Mouse (Mus musculus): ENCODE measurements at regions not wholly inside any gene's neighbourhood (a gene's known extent, or its start where the extent isn't known, plus 50 kb on each side); places are given as distances from the start of the nearest gene placed in this dataset.

DNA sequence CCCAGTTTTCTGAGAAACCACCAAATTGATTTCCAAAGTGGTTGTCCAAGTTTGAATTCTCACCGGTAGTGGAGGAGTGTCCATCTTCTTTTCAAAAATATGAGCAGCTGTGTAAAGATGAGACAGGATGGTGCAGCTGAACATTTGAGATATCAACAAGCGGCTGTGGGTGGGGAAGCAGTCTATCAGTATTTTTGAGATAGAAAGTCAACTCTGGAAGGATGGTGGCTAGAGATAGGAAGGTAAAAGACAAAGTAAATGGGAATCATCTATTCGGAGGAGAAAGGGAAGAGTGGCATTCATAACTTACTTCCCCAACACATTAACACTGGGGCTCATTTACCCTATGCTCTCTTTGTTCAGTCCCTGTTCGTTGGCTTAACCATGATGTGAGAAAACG is 146.9 kb upstream of the Gmnc start:
- H3K27ac ChIP-seq (replicated peaks), result no peak overlapping the region
- no peak for DNase-seq (ENCODE audit: low spot score)
- no peaks in the 10 kb centered on the region for H3K9me3 ChIP-seq
- 87% methylated on average over 5 of the region's 5 CpGs for WGBS
- no peaks in the 10 kb centered on the region for H3K4me1 ChIP-seq
- no peaks in the 10 kb centered on the region for H3K36me3 ChIP-seq (replicated peaks)
- H3K4me3 ChIP-seq, result no peak overlapping the region
- H3K27me3 ChIP-seq (replicated peaks; ENCODE audit: low read depth, poor library complexity, severe bottlenecking), result no peaks in the 10 kb centered on the region

DNA sequence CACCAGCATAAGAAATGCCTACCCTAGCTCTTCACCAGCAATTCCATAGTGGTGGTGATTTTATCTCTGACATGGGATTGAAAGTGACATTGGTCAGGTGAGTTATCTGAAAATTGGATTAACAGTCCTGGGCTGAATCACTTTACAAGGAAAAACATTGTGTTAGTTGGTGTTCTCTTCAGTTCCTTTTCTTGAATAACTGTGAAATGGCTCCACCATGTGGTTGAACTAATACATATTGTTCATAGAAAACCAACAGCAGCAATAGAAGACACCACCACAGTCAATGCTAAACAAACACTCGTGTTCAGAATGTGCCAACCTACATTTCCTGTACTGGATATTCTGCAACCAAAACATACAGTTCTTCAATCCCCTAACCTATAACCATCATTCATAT is 147.5 kb upstream of the Gmnc start:
- 47% methylated on average over 1 of the region's 1 CpGs for WGBS
- H3K9me3 ChIP-seq, result no peaks in the 10 kb centered on the region

DNA sequence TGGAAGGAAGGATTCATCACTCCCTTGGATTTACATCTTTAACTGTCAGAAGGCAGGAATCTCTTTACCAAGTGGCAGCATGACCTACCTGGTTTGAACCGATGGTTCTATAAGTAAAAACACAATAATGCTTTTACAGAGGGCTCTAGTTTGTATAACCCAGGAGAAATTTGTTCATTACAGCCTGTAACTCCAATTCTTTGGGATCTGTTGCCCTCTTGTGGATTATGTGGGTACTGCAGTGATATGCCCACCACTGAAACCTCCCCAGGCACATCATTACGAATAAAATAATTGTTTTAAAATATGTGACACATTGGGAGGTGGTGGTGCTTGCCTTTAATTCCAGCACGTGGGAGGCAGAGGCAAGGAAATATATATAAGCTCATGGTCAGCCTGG is 148.6 kb upstream of the Gmnc start:
- no peak overlapping the region for H3K4me3 ChIP-seq
- no peaks in the 10 kb centered on the region for H3K27me3 ChIP-seq (replicated peaks; ENCODE audit: low read depth, poor library complexity, severe bottlenecking)
- DNase-seq (ENCODE audit: low spot score), result peak; percentile 46
- no peaks in the 10 kb centered on the region for H3K4me1 ChIP-seq
- H3K36me3 ChIP-seq (replicated peaks), result no peaks in the 10 kb centered on the region
- no peaks in the 10 kb centered on the region for H3K9me3 ChIP-seq
- 13% methylated on average over 3 of the region's 3 CpGs for WGBS
- H3K27ac ChIP-seq (replicated peaks), result no peak overlapping the region

More for the DNA sequence above, 147.5 kb upstream of the Gmnc start:
- Histone ChIP-seq H3K27me3 (replicated peaks; ENCODE audit: low read depth, poor library complexity, severe bottlenecking) (no peaks in the 10 kb centered on the region), H3K4me1 (no peaks in the 10 kb centered on the region), H3K36me3 (replicated peaks) (no peaks in the 10 kb centered on the region), H3K27ac (replicated peaks) (no peak overlapping the region), H3K4me3 (no peak overlapping the region)
- no peak for DNase-seq (ENCODE audit: low spot score)

DNA sequence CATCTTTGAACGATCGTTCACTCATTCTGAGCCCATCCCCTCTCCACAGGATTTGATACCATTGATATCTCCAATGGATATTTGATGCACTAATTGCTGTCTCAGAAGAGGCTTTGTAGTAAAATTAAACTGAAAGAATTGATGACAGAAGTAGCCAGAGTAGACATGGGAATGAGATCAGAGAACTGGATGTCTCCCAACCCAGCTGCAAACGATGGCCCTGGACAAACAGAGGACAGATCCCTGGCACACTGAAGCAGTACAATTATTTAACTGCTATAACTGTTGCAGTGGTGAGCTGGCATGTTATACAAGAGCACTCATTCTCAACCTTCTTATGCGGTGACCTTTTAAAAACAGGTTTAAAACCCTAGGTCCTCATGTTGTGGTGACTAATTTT is 151.5 kb upstream of the Ostn start:
- no peak for DNase-seq (ENCODE audit: low spot score)
- 90% methylated on average over 4 of the region's 4 CpGs for WGBS
- Histone ChIP-seq H3K27me3 (replicated peaks; ENCODE audit: low read depth, poor library complexity, severe bottlenecking) (no peaks in the 10 kb centered on the region), H3K27ac (replicated peaks) (no peak overlapping the region), H3K4me1 (no peaks in the 10 kb centered on the region), H3K4me3 (no peak overlapping the region), H3K9me3 (no peaks in the 10 kb centered on the region), H3K36me3 (replicated peaks) (no peaks in the 10 kb centered on the region)

DNA sequence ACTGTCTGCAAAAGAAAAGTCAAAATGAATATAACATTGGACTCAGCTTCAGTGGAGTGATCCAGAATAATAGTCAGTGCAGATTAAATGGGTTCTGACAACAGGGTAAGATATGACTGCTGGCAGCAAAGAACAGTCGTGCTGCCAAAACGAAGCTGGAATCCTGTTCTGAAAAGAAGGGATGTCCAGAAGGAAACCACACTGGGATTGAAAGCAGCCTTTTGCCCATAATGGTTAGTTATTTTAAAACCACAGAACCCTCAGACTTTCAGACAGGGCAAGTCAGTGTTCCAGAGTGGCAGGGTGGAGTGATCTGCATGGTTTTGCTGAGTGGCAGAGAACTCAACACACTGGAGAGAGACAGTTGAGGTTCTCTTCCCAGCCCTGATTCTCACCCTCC is 111.6 kb upstream of the Ostn start:
- no peaks in the 10 kb centered on the region for H3K36me3 ChIP-seq (replicated peaks)
- no peaks in the 10 kb centered on the region for H3K9me3 ChIP-seq
- WGBS, result 76% methylated on average over 2 of the region's 2 CpGs
- no peaks in the 10 kb centered on the region for H3K27me3 ChIP-seq (replicated peaks; ENCODE audit: low read depth, poor library complexity, severe bottlenecking)
- no peak overlapping the region for H3K27ac ChIP-seq (replicated peaks)
- no peak overlapping the region for H3K4me3 ChIP-seq
- DNase-seq (ENCODE audit: low spot score), result no peak
- H3K4me1 ChIP-seq, result no peaks in the 10 kb centered on the region

Measured in embryonic facial prominence, embryonic 10.5 days (tissue).